Comparison of ENCODE assay signal across 5 mouse cellular contexts in genomic region chr17:33997025-33997424, GRCm38 (mm10). TPM values are rescaled to one million over a fixed set of nuclear protein-coding genes. Genes with fewer than 3 reads are reported as not detected.
DNase-seq lines count a peak whose midpoint lies in the region; ATAC-seq lines count a peak whose summit lies in the region.
"Not testable (repeated sequence)": the region's sequence is repeated elsewhere in the genome, so short reads cannot be mapped to it uniquely, and the experiment has no call there.

No protein-coding gene starts in this region.

- H3K36me3 ChIP-seq in forebrain, embryonic 11.5 days (ENCODE audit: control insufficient read depth, insufficient read depth, low read length); heart, embryonic 10.5 days: not testable (repeated sequence)

- not testable (repeated sequence) for H3K9me3 ChIP-seq in forebrain, embryonic 11.5 days (ENCODE audit: control insufficient read depth, low read length); heart, embryonic 10.5 days

- 91% methylated on average over 2 of the region's 2 CpGs for WGBS in forebrain, embryonic 11.5 days
- 82% methylated on average over 2 of the region's 2 CpGs for WGBS in heart, embryonic 10.5 days

- not testable (repeated sequence) for H3K4me3 ChIP-seq in forebrain, embryonic 11.5 days (ENCODE audit: low read depth, low read length); heart, embryonic 10.5 days

- not testable (repeated sequence) for ATAC-seq in forebrain, embryonic 11.5 days (replicated peaks; ENCODE audit: low FRiP score)

- not testable (repeated sequence) for H3K9ac ChIP-seq in forebrain, embryonic 11.5 days (ENCODE audit: low read length)

- DNase-seq in CD4-positive, CD25-positive, alpha-beta regulatory T cell, adult 2 months (ENCODE audit: low read depth, low spot score), result peak; percentile 28
- peak; percentile 1 for DNase-seq in ES-CJ7 (ENCODE audit: low read depth, low spot score)
- peak; percentile 35 for DNase-seq in forebrain, embryonic 11.5 days (ENCODE audit: low spot score)
- peak; percentile 88 for DNase-seq in heart, adult 11 months
- DNase-seq in heart, embryonic 10.5 days (ENCODE audit: low spot score), result peak; percentile 54

- not testable (repeated sequence) for H3K4me1 ChIP-seq in forebrain, embryonic 11.5 days (replicated peaks; ENCODE audit: control insufficient read depth, insufficient read depth, low read length)
- H3K4me1 ChIP-seq in heart, embryonic 10.5 days, result peaks cover 11% of the 10 kb centered on the region

- H3K4me2 ChIP-seq in forebrain, embryonic 11.5 days (ENCODE audit: low read depth, low read length, severe bottlenecking), result not testable (repeated sequence)

- not testable (repeated sequence) for H3K27ac ChIP-seq in forebrain, embryonic 11.5 days (ENCODE audit: low read depth, low read length); heart, embryonic 10.5 days

- H3K27me3 ChIP-seq in forebrain, embryonic 11.5 days (ENCODE audit: control insufficient read depth, insufficient read depth, low read length), result not testable (repeated sequence)
- peaks cover 57% of the 10 kb centered on the region for H3K27me3 ChIP-seq in heart, embryonic 10.5 days (ENCODE audit: insufficient read depth, poor library complexity, severe bottlenecking)

RNA-seq across cellular contexts. Expression of gene H2-K1, which starts 3.1 kb away (rescaled TPM):
- 35.7 and 40.1 TPM in 2 replicates for polyA plus RNA-seq in forebrain, embryonic 11.5 days (2014; fragmentation: Nextera tagmentation; extraction: Ambion mirVana)
- polyA plus RNA-seq in heart, embryonic 10.5 days (2016; fragmentation: Nextera tagmentation; extraction: Ambion mirVana), result 13.0 and 16.2 TPM in 2 replicates

RNA-seq across cellular contexts. Expression of gene Ring1, which starts 27.5 kb away (rescaled TPM):
- 7.5 and 8.3 TPM in 2 replicates for polyA plus RNA-seq in forebrain, embryonic 11.5 days (2014; fragmentation: Nextera tagmentation; extraction: Ambion mirVana)
- polyA plus RNA-seq in heart, embryonic 10.5 days (2016; fragmentation: Nextera tagmentation; extraction: Ambion mirVana), result 14.4 and 15.8 TPM in 2 replicates

RNA-seq across cellular contexts. Expression of gene H2-Ke6, which starts 30.8 kb away (rescaled TPM):
- 81.7 and 101 TPM in 2 replicates for polyA plus RNA-seq in forebrain, embryonic 11.5 days (2014; fragmentation: Nextera tagmentation; extraction: Ambion mirVana)
- polyA plus RNA-seq in heart, embryonic 10.5 days (2016; fragmentation: Nextera tagmentation; extraction: Ambion mirVana), result 32.4 and 36.4 TPM in 2 replicates

RNA-seq across cellular contexts. Expression of gene Slc39a7, which starts 34.5 kb away (rescaled TPM):
- 99.6 and 104 TPM in 2 replicates for polyA plus RNA-seq in forebrain, embryonic 11.5 days (2014; fragmentation: Nextera tagmentation; extraction: Ambion mirVana)
- 160 and 180 TPM in 2 replicates for polyA plus RNA-seq in heart, embryonic 10.5 days (2016; fragmentation: Nextera tagmentation; extraction: Ambion mirVana)

RNA-seq across cellular contexts. Expression of gene Rxrb, which starts 34.6 kb away (rescaled TPM):
- 32.8 and 40.3 TPM in 2 replicates for polyA plus RNA-seq in forebrain, embryonic 11.5 days (2014; fragmentation: Nextera tagmentation; extraction: Ambion mirVana)
- 31.4 and 40.6 TPM in 2 replicates for polyA plus RNA-seq in heart, embryonic 10.5 days (2016; fragmentation: Nextera tagmentation; extraction: Ambion mirVana)

Comparison
In these comparisons a context has a peak if more than half of its experiments do, and no peak if none do; other contexts are left out.
1. DNase-seq: peak in every context shown above with its lines; median percentile 88 in heart, adult 11 months; 54 in heart, embryonic 10.5 days; 35 in forebrain, embryonic 11.5 days; 28 in CD4-positive, CD25-positive, alpha-beta regulatory T cell, adult 2 months; 1 in ES-CJ7.